Mouse (Mus musculus): Measurements from ENCODE around the gene Il1rn. TPM values are rescaled to one million over a fixed set of nuclear protein-coding genes. Genes with fewer than 3 reads are reported as not detected.

The Il1rn gene
- total and polyA plus RNA-seq, 3 experiments = not detected

DNA sequence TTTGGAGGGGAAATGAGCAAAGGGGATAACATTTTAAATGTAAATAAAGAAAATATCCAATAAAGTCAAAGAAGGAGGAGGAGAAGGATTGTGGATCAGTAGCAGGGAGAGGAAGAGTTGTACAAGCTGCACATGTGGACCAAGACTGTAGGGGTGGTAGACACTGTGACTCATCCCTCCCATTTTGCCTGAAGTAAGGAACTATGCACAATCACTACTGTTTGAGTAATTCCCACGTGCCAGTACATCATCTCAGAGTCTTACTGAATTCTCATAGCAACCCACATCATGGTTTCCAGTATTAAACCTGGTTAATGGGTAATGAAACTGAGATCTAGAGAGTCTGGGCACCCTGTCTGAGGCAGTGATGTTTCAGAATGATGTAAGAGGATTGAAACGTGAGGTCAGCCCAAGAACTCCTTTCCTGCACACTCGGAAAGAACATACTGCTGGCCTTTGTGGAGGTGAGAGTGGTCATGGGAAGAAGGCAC is 4.8 kb downstream of the Il1rn start:
- H3K9ac ChIP-seq (ENCODE audit: control insufficient read depth, low read depth, low read length, poor library complexity, severe bottlenecking) = no peak overlapping the region
- H3K27ac ChIP-seq (ENCODE audit: control insufficient read depth, low read depth, low read length) = no peak overlapping the region
- no peaks in the 10 kb centered on the region for H3K4me1 ChIP-seq (ENCODE audit: control insufficient read depth in 1 of 2, insufficient read depth in 2 of 2, low read length in 2 of 2)
- no peak overlapping the region for H3K4me3 ChIP-seq (ENCODE audit: control insufficient read depth in 1 of 2, insufficient read depth in 1 of 2, low read depth in 2 of 2, low read length in 2 of 2)
- H3K36me3 ChIP-seq (ENCODE audit: control insufficient read depth in 1 of 2, insufficient read depth in 2 of 2, low read length in 2 of 2) = no peaks in the 10 kb centered on the region
- DNase-seq (ENCODE audit: low read depth, low spot score) = no peak
- no peaks in the 10 kb centered on the region for H3K9me3 ChIP-seq (replicated peaks; ENCODE audit: insufficient read depth, low read length)
- TF ChIP-seq CHD1 (IDR thresholded peaks at IDR 0.05; ENCODE audit: low read depth, low read length) = no peak
- no peak for TF ChIP-seq CTCF (IDR thresholded peaks at IDR 0.05 in 2 of 3, conservative IDR thresholded peaks at IDR 0.05 in 1 of 3; ENCODE audit: control insufficient read depth in 1 of 3, insufficient read depth in 1 of 3, low read depth in 2 of 3, low read length in 3 of 3, poor library complexity in 1 of 3, severe bottlenecking in 1 of 3)
- TF ChIP-seq POLR2AphosphoS5 (IDR thresholded peaks at IDR 0.05; ENCODE audit: borderline replicate concordance, low read depth, low read length) = no peak
- no peak for TF ChIP-seq RAD21 (IDR thresholded peaks at IDR 0.05; ENCODE audit: low read depth, low read length)
- no peak for TF ChIP-seq CHD2 (IDR thresholded peaks at IDR 0.05; ENCODE audit: low read length)
- no peak for TF ChIP-seq HCFC1 (IDR thresholded peaks at IDR 0.05; ENCODE audit: low read depth, low read length)
- TF ChIP-seq ELF1 (IDR thresholded peaks at IDR 0.05; ENCODE audit: low read depth, low read length) = no peak
- TF ChIP-seq KAT2A (conservative IDR thresholded peaks at IDR 0.05; ENCODE audit: low read depth, low read length) = no peak
- TF ChIP-seq ETS1 (IDR thresholded peaks at IDR 0.05; ENCODE audit: low read depth, low read length) = no peak
- TF ChIP-seq MAZ (IDR thresholded peaks at IDR 0.05; ENCODE audit: low read depth, low read length) = no peak
- no peak for TF ChIP-seq ZC3H11A (IDR thresholded peaks at IDR 0.05; ENCODE audit: low read depth, low read length)
- no peak for TF ChIP-seq NRF1 (IDR thresholded peaks at IDR 0.05; ENCODE audit: insufficient read depth, low read depth, low read length, poor library complexity, severe bottlenecking)
- TF ChIP-seq POLR2AphosphoS2 (IDR thresholded peaks at IDR 0.05; ENCODE audit: low read length) = no peak
- no peak for TF ChIP-seq EP300 (IDR thresholded peaks at IDR 0.05; ENCODE audit: low read depth in 1 of 2, low read length in 2 of 2)
- no peaks in the 10 kb centered on the region for H3K27me3 ChIP-seq (ENCODE audit: control insufficient read depth in 1 of 2, insufficient read depth in 2 of 2, low read length in 2 of 2)
- H3K79me2 ChIP-seq (ENCODE audit: control insufficient read depth, insufficient read depth, low read length, poor library complexity) = no peaks in the 10 kb centered on the region

DNA sequence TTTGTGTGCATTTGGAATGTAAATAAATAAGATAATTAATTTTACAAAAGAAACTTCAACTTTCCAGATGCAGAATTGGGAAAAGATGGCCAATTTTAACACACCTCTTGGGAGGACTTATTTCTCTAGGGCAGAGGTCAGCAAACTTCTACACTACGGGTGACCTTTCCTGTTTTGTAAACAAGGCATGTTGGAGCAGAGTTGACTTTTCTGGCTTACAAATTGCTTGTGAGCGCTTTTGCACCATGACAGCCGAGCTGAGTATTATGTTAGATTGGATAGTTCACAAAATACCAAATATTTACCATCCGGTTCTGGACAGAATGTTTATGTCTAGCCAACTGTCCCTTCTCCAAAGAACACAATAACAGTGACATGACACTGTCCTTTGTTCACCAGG is 8.0 kb downstream of the Il1rn start:
- no peak overlapping the region for H3K4me3 ChIP-seq (ENCODE audit: control insufficient read depth in 1 of 2, insufficient read depth in 1 of 2, low read depth in 2 of 2, low read length in 2 of 2)
- H3K27ac ChIP-seq (ENCODE audit: control insufficient read depth, low read depth, low read length) = no peak overlapping the region
- no peaks in the 10 kb centered on the region for H3K9me3 ChIP-seq (replicated peaks; ENCODE audit: insufficient read depth, low read length)
- no peaks in the 10 kb centered on the region for H3K4me1 ChIP-seq (ENCODE audit: control insufficient read depth in 1 of 2, insufficient read depth in 2 of 2, low read length in 2 of 2)
- H3K79me2 ChIP-seq (ENCODE audit: control insufficient read depth, insufficient read depth, low read length, poor library complexity) = no peaks in the 10 kb centered on the region
- DNase-seq (ENCODE audit: low read depth, low spot score) = no peak
- H3K9ac ChIP-seq (ENCODE audit: control insufficient read depth, low read depth, low read length, poor library complexity, severe bottlenecking) = no peak overlapping the region
- no peaks in the 10 kb centered on the region for H3K27me3 ChIP-seq (ENCODE audit: control insufficient read depth in 1 of 2, insufficient read depth in 2 of 2, low read length in 2 of 2)
- TF ChIP-seq BHLHE40 (IDR thresholded peaks at IDR 0.05; ENCODE audit: borderline replicate concordance, low read depth, low read length) = no peak
- TF ChIP-seq CHD1 (IDR thresholded peaks at IDR 0.05; ENCODE audit: low read depth, low read length) = no peak
- TF ChIP-seq USF2 (IDR thresholded peaks at IDR 0.05; ENCODE audit: borderline replicate concordance in 1 of 2, insufficient read depth in 1 of 2, low read depth in 1 of 2, low read length in 2 of 2) = no peak
- H3K36me3 ChIP-seq (ENCODE audit: control insufficient read depth in 1 of 2, insufficient read depth in 2 of 2, low read length in 2 of 2) = no peaks in the 10 kb centered on the region

All from MEL (cell line).